Mouse (Mus musculus) gastrocnemius, postnatal 25 days (tissue): ENCODE measurements around the gene Fbrsl1. TPM values are rescaled to one million over a fixed set of nuclear protein-coding genes. Genes with fewer than 3 reads are reported as not detected.

Experiments
- DNase-seq: peaks from one replicate; pipeline ENCODE4 v3.0.0; 2022
- total RNA-seq, 2 experiments: library from RNA; stranded (reverse); gene quantifications; 1 replicate in 1 of 2; 2 replicates in 1 of 2; pipeline ENCODE4 v1.2.3; 2021

Gene Fbrsl1
- total RNA-seq, 2 experiments from 2014 or later, result 23.6 to 32.1 TPM

- DNase-seq, result no peak
Observed at GRCm38 (mm10) chr5:110362813-110363178, 85.5 kb downstream of the Fbrsl1 start.

GRCm38 (mm10) chr5:110361465-110361864 is 86.8 kb downstream of the Fbrsl1 start:
- no peak for DNase-seq

GRCm38 (mm10) chr5:110357531-110358179 is 90.6 kb downstream of the Fbrsl1 start:
- DNase-seq, result peak; percentile 39

GRCm38 (mm10) chr5:110354716-110355115 is 93.6 kb downstream of the Fbrsl1 start:
- DNase-seq, result no peak

GRCm38 (mm10) chr5:110347006-110347405 is 101.3 kb downstream of the Fbrsl1 start:
- DNase-seq, result no peak

- no peak for DNase-seq
Observed at GRCm38 (mm10) chr5:110345553-110345952, 102.8 kb downstream of the Fbrsl1 start.

GRCm38 (mm10) chr5:110344524-110344923 is 103.8 kb downstream of the Fbrsl1 start, which contains the start of gene Lrcol1:
TSS of gene Lrcol1 (plus strand) at chr5:110344730.
- no peak for DNase-seq

- peak; percentile 8 for DNase-seq
Observed at GRCm38 (mm10) chr5:110342648-110343284, 105.5 kb downstream of the Fbrsl1 start, which contains the start of gene P2rx2. TSS of gene P2rx2 (minus strand) at chr5:110343212.

GRCm38 (mm10) chr5:110338792-110339191 is 109.5 kb downstream of the Fbrsl1 start:
- peak; percentile 10 for DNase-seq

GRCm38 (mm10) chr5:110330508-110330907 is 117.8 kb downstream of the Fbrsl1 start:
- no peak for DNase-seq

- no peak for DNase-seq
Observed at GRCm38 (mm10) chr5:110313127-110313526, 135.2 kb downstream of the Fbrsl1 start.

Other genes with a start within 250 kb of the Fbrsl1 start
- gene Ankle2, start 217.5 kb downstream of the Fbrsl1 start, total RNA-seq, result 10 to 100 TPM; 24.3 to 24.4 TPM
- 10 to 100 TPM; 21.8 to 24.1 TPM for gene Pgam5, start 178.6 kb downstream of the Fbrsl1 start, total RNA-seq
- gene Pxmp2, start 162.3 kb downstream of the Fbrsl1 start, total RNA-seq, result 10 to 100 TPM; 45.2 to 46.4 TPM
- gene Pole, start 162.2 kb downstream of the Fbrsl1 start, total RNA-seq, result 1 to 10 TPM in 1 of 2 experiments, under 1 TPM in 1; 0.92 to 1.4 TPM
- not detected for gene P2rx2, start 105.3 kb downstream of the Fbrsl1 start, total RNA-seq
- not detected for gene Lrcol1, start 103.8 kb downstream of the Fbrsl1 start, total RNA-seq
- gene Galnt9, start 95.9 kb upstream of the Fbrsl1 start, total RNA-seq, result not detected
- 10 to 100 TPM; 12.0 to 12.8 TPM for gene Noc4l, start 204.9 kb upstream of the Fbrsl1 start, total RNA-seq
- gene Ddx51, start 204.9 kb upstream of the Fbrsl1 start, total RNA-seq, result 1 to 10 TPM; 6.4 to 7.7 TPM